Mouse (Mus musculus) stomach, embryonic 14.5 days (tissue): ENCODE results near the gene Ephb2. TPM values are rescaled to one million over a fixed set of nuclear protein-coding genes. Genes with fewer than 3 reads are reported as not detected.

ENCODE experiments used
- ATAC-seq: fragments of 200-750 bp; cut with Nextera tagmentation; 2 replicates; pipeline ENCODE4 v1.8.0; 2017; ENCODE audit warnings: low read depth, moderate TSS enrichment; ENCODE audit not compliant: insufficient number of reproducible peaks, insufficient read depth, low FRiP score
- H3K27ac ChIP-seq: fragments of 300-500 bp; sonication (generic); 2 replicates; pipeline ENCODE4 v1.5.1; 2014; ENCODE audit warnings: mild to moderate bottlenecking, low read length, moderate library complexity, mixed read lengths
- H3K27me3 ChIP-seq: fragments of 300-500 bp; sonication (generic); 2 replicates; pipeline ENCODE4 v1.6.1; 2014; ENCODE audit warnings: low read length, control low read depth, mixed read lengths; ENCODE audit not compliant: control insufficient read depth, insufficient read depth
- H3K36me3 ChIP-seq: fragments of 300-500 bp; sonication (generic); 2 replicates; pipeline ENCODE4 v1.6.1; 2014; ENCODE audit warnings: mild to moderate bottlenecking, control low read depth, low read length, moderate library complexity, mixed read lengths; ENCODE audit not compliant: control insufficient read depth, insufficient read depth
- H3K4me1 ChIP-seq: fragments of 300-500 bp; sonication (generic); 2 replicates; pipeline ENCODE4 v1.6.1; 2014; ENCODE audit warnings: low read length, control low read depth, mixed read lengths; ENCODE audit not compliant: control insufficient read depth, insufficient read depth
- H3K4me2 ChIP-seq: fragments of 300-500 bp; sonication (generic); replicated peaks from 2 replicates; pipeline ENCODE4 v1.6.1; 2014; ENCODE audit warnings: low read depth, low read length, control low read depth
- H3K4me3 ChIP-seq: fragments of 300-500 bp; sonication (generic); 2 replicates; pipeline ENCODE4 v1.5.1; 2014; ENCODE audit warnings: low read depth, low read length, control low read depth
- H3K9ac ChIP-seq: fragments of 300-500 bp; sonication (generic); replicated peaks from 2 replicates; pipeline ENCODE4 v1.6.1; 2014; ENCODE audit warnings: low read depth, mild to moderate bottlenecking, control low read depth, low read length, moderate library complexity, mixed read lengths
- H3K9me3 ChIP-seq: fragments of 300-500 bp; sonication (generic); 2 replicates; pipeline ENCODE4 v1.6.1; 2016; ENCODE audit warnings: low read depth, low read length, control low read depth; ENCODE audit not compliant: control insufficient read depth
- WGBS: fragments of 180-500 bp; shearing (Covaris S2); extraction: QIAGEN DNeasy Blood & Tissue Kit; methylation state at CpG from one replicate; pipeline ENCODE4 v1.1.7; 2014; 5-methylcytosine and 5-hydroxymethylcytosine counted together
- polyA plus RNA-seq: library from polyadenylated mRNA; unstranded; fragments of >200 nt; fragmentation: Nextera tagmentation; extraction: Ambion mirVana; gene quantifications from 2 replicates; pipeline ENCODE4 v1.2.1, GENCODE M21; 2014

Ephb2 gene
- polyA plus RNA-seq, 1 experiment from 2014 or later = 7.6 TPM

- ATAC-seq = no peak
- no peak overlapping the region for H3K9ac ChIP-seq
- peaks cover 14% of the 10 kb centered on the region; the same call in 1 of the 2 replicates for H3K36me3 ChIP-seq
- no peaks in the 10 kb centered on the region for H3K27me3 ChIP-seq
- H3K4me3 ChIP-seq = no peak overlapping the region
- H3K27ac ChIP-seq = no peak overlapping the region
- no peaks in the 10 kb centered on the region for H3K4me1 ChIP-seq
- no peak overlapping the region for H3K4me2 ChIP-seq
- 70% methylated on average over 10 of the region's 10 CpGs for WGBS
- no peaks in the 10 kb centered on the region for H3K9me3 ChIP-seq
Measured at GRCm38 (mm10) chr4:136667757-136668156, 168.0 kb downstream of the Ephb2 start.

GRCm38 (mm10) chr4:136666002-136666401, 169.8 kb downstream of the Ephb2 start:
- Histone ChIP-seq H3K9ac (no peak overlapping the region), H3K9me3 (no peaks in the 10 kb centered on the region), H3K4me2 (no peak overlapping the region), H3K27me3 (no peaks in the 10 kb centered on the region), H3K27ac (no peak overlapping the region), H3K4me1 (no peaks in the 10 kb centered on the region), H3K36me3 (peaks cover 14% of the 10 kb centered on the region; the same call in 1 of the 2 replicates), H3K4me3 (no peak overlapping the region)
- ATAC-seq = no peak
- 64% methylated on average over 4 of the region's 4 CpGs for WGBS

GRCm38 (mm10) chr4:136665068-136665467, 170.7 kb downstream of the Ephb2 start:
- ATAC-seq = no peak
- 63% methylated on average over 9 of the region's 9 CpGs for WGBS
- Histone ChIP-seq H3K9me3 (no peaks in the 10 kb centered on the region), H3K4me2 (no peak overlapping the region), H3K27ac (no peak overlapping the region), H3K27me3 (no peaks in the 10 kb centered on the region), H3K4me3 (no peak overlapping the region), H3K36me3 (peaks cover 9% of the 10 kb centered on the region), H3K4me1 (no peaks in the 10 kb centered on the region), H3K9ac (no peak overlapping the region)

- Histone ChIP-seq H3K4me2 (no peak overlapping the region), H3K27me3 (no peaks in the 10 kb centered on the region), H3K36me3 (peaks cover 19% of the 10 kb centered on the region), H3K9ac (no peak overlapping the region), H3K4me3 (no peak overlapping the region), H3K9me3 (no peaks in the 10 kb centered on the region), H3K4me1 (no peaks in the 10 kb centered on the region), H3K27ac (no peak overlapping the region)
- no peak for ATAC-seq
- WGBS = 63% methylated on average over 3 of the region's 3 CpGs
Measured at GRCm38 (mm10) chr4:136657914-136658313, 177.9 kb downstream of the Ephb2 start.

- Histone ChIP-seq H3K4me1 (peaks cover 13% of the 10 kb centered on the region; the same call in 1 of the 2 replicates), H3K27ac (no peak overlapping the region), H3K4me2 (no peak overlapping the region), H3K36me3 (peaks cover 11% of the 10 kb centered on the region), H3K9ac (no peak overlapping the region), H3K4me3 (no peak overlapping the region), H3K27me3 (no peaks in the 10 kb centered on the region), H3K9me3 (no peaks in the 10 kb centered on the region)
- no peak for ATAC-seq
- WGBS = 82% methylated on average over 10 of the region's 10 CpGs
Measured at GRCm38 (mm10) chr4:136653692-136654234, 182.0 kb downstream of the Ephb2 start.

GRCm38 (mm10) chr4:136653019-136653418, 182.8 kb downstream of the Ephb2 start:
- no peak for ATAC-seq
- Histone ChIP-seq H3K4me1 (peaks cover 13% of the 10 kb centered on the region; the same call in 1 of the 2 replicates), H3K27me3 (no peaks in the 10 kb centered on the region), H3K9ac (no peak overlapping the region), H3K4me2 (no peak overlapping the region), H3K4me3 (no peak overlapping the region), H3K36me3 (peaks cover 7% of the 10 kb centered on the region), H3K9me3 (no peaks in the 10 kb centered on the region), H3K27ac (no peak overlapping the region)
- WGBS = 67% methylated on average over 6 of the region's 6 CpGs

GRCm38 (mm10) chr4:136652528-136652910, 183.3 kb downstream of the Ephb2 start:
- no peak overlapping the region for H3K27ac ChIP-seq
- H3K9me3 ChIP-seq = no peaks in the 10 kb centered on the region
- WGBS = 73% methylated on average over 11 of the region's 11 CpGs
- H3K9ac ChIP-seq = no peak overlapping the region
- H3K4me3 ChIP-seq = no peak overlapping the region
- no peak for ATAC-seq
- H3K4me1 ChIP-seq = peaks cover 13% of the 10 kb centered on the region; the same call in 1 of the 2 replicates
- no peak overlapping the region for H3K4me2 ChIP-seq
- peaks cover 7% of the 10 kb centered on the region for H3K36me3 ChIP-seq
- H3K27me3 ChIP-seq = no peaks in the 10 kb centered on the region

GRCm38 (mm10) chr4:136651882-136652527, 183.8 kb downstream of the Ephb2 start:
- no peak overlapping the region for H3K4me2 ChIP-seq
- peaks cover 7% of the 10 kb centered on the region for H3K36me3 ChIP-seq
- H3K4me1 ChIP-seq = peaks cover 13% of the 10 kb centered on the region; the same call in 1 of the 2 replicates
- H3K9me3 ChIP-seq = peaks cover 1% of the 10 kb centered on the region; the same call in 1 of the 2 replicates
- 70% methylated on average over 13 of the region's 13 CpGs for WGBS
- H3K4me3 ChIP-seq = no peak overlapping the region
- H3K27me3 ChIP-seq = no peaks in the 10 kb centered on the region
- no peak overlapping the region for H3K9ac ChIP-seq
- H3K27ac ChIP-seq = no peak overlapping the region
- no peak for ATAC-seq
